Mouse (Mus musculus) forebrain, embryonic 16.5 days (tissue): Measurements from ENCODE around the gene Eef1akmt3. TPM values are rescaled to one million over a fixed set of nuclear protein-coding genes. Genes with fewer than 3 reads are reported as not detected.
A peak's percentile ranks its signal among the peaks of the same experiment; 100 is the strongest.

Experiments used
- ATAC-seq: fragments of 200-750 bp; cut with Nextera tagmentation; 2 replicates; pipeline ENCODE4 v1.8.0; 2017; ENCODE audit warnings: mild to moderate bottlenecking, moderate library complexity
- H3K27ac ChIP-seq: fragments of 300-500 bp; sonication (generic); 2 replicates; pipeline ENCODE4 v1.5.1; 2014; ENCODE audit warnings: low read length, control low read depth
- H3K27me3 ChIP-seq: fragments of 300-500 bp; sonication (generic); replicated peaks from 2 replicates; pipeline ENCODE4 v1.6.1; 2014; ENCODE audit warnings: low read length; ENCODE audit not compliant: control insufficient read depth, insufficient read depth
- H3K36me3 ChIP-seq: fragments of 300-500 bp; sonication (generic); 2 replicates; pipeline ENCODE4 v1.6.1; 2014; ENCODE audit not compliant: control insufficient read depth, insufficient read depth
- H3K4me1 ChIP-seq: fragments of 300-500 bp; sonication (generic); replicated peaks from 2 replicates; pipeline ENCODE4 v1.6.1; 2014; ENCODE audit warnings: low read length; ENCODE audit not compliant: control insufficient read depth, insufficient read depth
- H3K4me2 ChIP-seq: fragments of 300-500 bp; sonication (generic); 2 replicates; pipeline ENCODE4 v1.6.1; 2014; ENCODE audit warnings: mild to moderate bottlenecking, low read length, control low read depth
- H3K4me3 ChIP-seq: fragments of 300-500 bp; sonication (generic); replicated peaks from 2 replicates; pipeline ENCODE4 v1.5.1; 2014; ENCODE audit warnings: mild to moderate bottlenecking, low read length, control low read depth
- H3K9ac ChIP-seq: fragments of 300-500 bp; sonication (generic); replicated peaks from 2 replicates; pipeline ENCODE4 v1.6.1; 2014; ENCODE audit warnings: low read depth, low read length, control low read depth
- H3K9me3 ChIP-seq: fragments of 300-500 bp; sonication (generic); 2 replicates; pipeline ENCODE4 v1.6.1; 2016; ENCODE audit warnings: low read length; ENCODE audit not compliant: control insufficient read depth
- WGBS: fragments of 180-500 bp; shearing (Covaris S2); extraction: QIAGEN DNeasy Blood & Tissue Kit; methylation state at CpG from one replicate; pipeline ENCODE4 v1.1.7; 2014; 5-methylcytosine and 5-hydroxymethylcytosine counted together
- polyA plus RNA-seq: library from polyadenylated mRNA; unstranded; fragments of >200 nt; fragmentation: Nextera tagmentation; extraction: Ambion mirVana; gene quantifications from 2 replicates; pipeline ENCODE4 v1.2.1, GENCODE M21; 2015

Gene Eef1akmt3
- polyA plus RNA-seq, 1 experiment from 2014 or later: 0.18 TPM

GRCm38 (mm10) chr10:127017071-127017470 lies 24.2 kb downstream of the Eef1akmt3 start:
- H3K4me2 ChIP-seq: no peak overlapping the region
- H3K27me3 ChIP-seq: no peaks in the 10 kb centered on the region
- no peaks in the 10 kb centered on the region for H3K4me1 ChIP-seq
- no peak overlapping the region for H3K27ac ChIP-seq
- no peak overlapping the region for H3K4me3 ChIP-seq
- ATAC-seq: no peak
- no peaks in the 10 kb centered on the region; the same call in 1 of the 2 replicates for H3K36me3 ChIP-seq
- H3K9me3 ChIP-seq: no peaks in the 10 kb centered on the region
- WGBS: 19% methylated on average over 2 of the region's 2 CpGs
- no peak overlapping the region for H3K9ac ChIP-seq

- H3K27me3 ChIP-seq: no peaks in the 10 kb centered on the region
- H3K4me1 ChIP-seq: no peaks in the 10 kb centered on the region
- H3K4me3 ChIP-seq: no peak overlapping the region
- H3K36me3 ChIP-seq: no peaks in the 10 kb centered on the region
- H3K9me3 ChIP-seq: no peaks in the 10 kb centered on the region
- ATAC-seq: no peak
- no peak overlapping the region for H3K27ac ChIP-seq
- 64% methylated on average over 5 of the region's 5 CpGs for WGBS
- no peak overlapping the region for H3K9ac ChIP-seq
- no peak overlapping the region for H3K4me2 ChIP-seq
These were observed 24.8 kb downstream of the Eef1akmt3 start for GRCm38 (mm10) chr10:127016488-127016887.

- H3K36me3 ChIP-seq: no peaks in the 10 kb centered on the region
- H3K4me2 ChIP-seq: no peak overlapping the region
- H3K27me3 ChIP-seq: no peaks in the 10 kb centered on the region
- H3K4me1 ChIP-seq: no peaks in the 10 kb centered on the region
- H3K27ac ChIP-seq: no peak overlapping the region
- H3K4me3 ChIP-seq: no peak overlapping the region
- no peaks in the 10 kb centered on the region for H3K9me3 ChIP-seq
- H3K9ac ChIP-seq: no peak overlapping the region
- 70% methylated on average over 7 of the region's 7 CpGs for WGBS
- no peak for ATAC-seq
These were observed 37.5 kb downstream of the Eef1akmt3 start for GRCm38 (mm10) chr10:127003806-127004205.

- 91% methylated on average over 8 of the region's 8 CpGs for WGBS
- Histone ChIP-seq H3K9ac (no peak overlapping the region), H3K27ac (no peak overlapping the region), H3K4me2 (no peak overlapping the region), H3K4me1 (no peaks in the 10 kb centered on the region), H3K9me3 (no peaks in the 10 kb centered on the region), H3K27me3 (no peaks in the 10 kb centered on the region), H3K4me3 (no peak overlapping the region), H3K36me3 (peaks cover 4% of the 10 kb centered on the region)
- no peak for ATAC-seq
These were observed 38.0 kb downstream of the Eef1akmt3 start for GRCm38 (mm10) chr10:127003334-127003733.

GRCm38 (mm10) chr10:127002765-127003164 lies 38.5 kb downstream of the Eef1akmt3 start:
- H3K4me3 ChIP-seq: no peak overlapping the region
- H3K9ac ChIP-seq: no peak overlapping the region
- no peak overlapping the region for H3K4me2 ChIP-seq
- no peaks in the 10 kb centered on the region for H3K27me3 ChIP-seq
- H3K4me1 ChIP-seq: no peaks in the 10 kb centered on the region
- no peaks in the 10 kb centered on the region for H3K9me3 ChIP-seq
- no peak overlapping the region for H3K27ac ChIP-seq
- WGBS: 93% methylated on average over 5 of the region's 5 CpGs
- H3K36me3 ChIP-seq: peaks cover 6% of the 10 kb centered on the region
- ATAC-seq: no peak

GRCm38 (mm10) chr10:127002056-127002455 lies 39.3 kb downstream of the Eef1akmt3 start:
- H3K9me3 ChIP-seq: no peaks in the 10 kb centered on the region
- 59% methylated on average over 1 of the region's 1 CpGs for WGBS
- H3K4me2 ChIP-seq: no peak overlapping the region
- no peaks in the 10 kb centered on the region for H3K27me3 ChIP-seq
- H3K27ac ChIP-seq: no peak overlapping the region
- H3K4me3 ChIP-seq: no peak overlapping the region
- no peaks in the 10 kb centered on the region for H3K4me1 ChIP-seq
- ATAC-seq: no peak
- peaks cover 6% of the 10 kb centered on the region for H3K36me3 ChIP-seq
- H3K9ac ChIP-seq: no peak overlapping the region

GRCm38 (mm10) chr10:127001297-127001696 lies 40.0 kb downstream of the Eef1akmt3 start:
- Histone ChIP-seq H3K9me3 (no peaks in the 10 kb centered on the region), H3K4me3 (no peak overlapping the region), H3K4me2 (no peak overlapping the region), H3K9ac (no peak overlapping the region), H3K4me1 (no peaks in the 10 kb centered on the region), H3K27me3 (no peaks in the 10 kb centered on the region), H3K36me3 (peaks cover 6% of the 10 kb centered on the region), H3K27ac (no peak overlapping the region)
- ATAC-seq: no peak
- 88% methylated on average over 9 of the region's 9 CpGs for WGBS

- H3K9me3 ChIP-seq: no peaks in the 10 kb centered on the region
- 95% methylated on average over 5 of the region's 5 CpGs for WGBS
- no peak within 1 kb of the TSS for H3K4me3 ChIP-seq
- no peaks in the 10 kb centered on the region for H3K4me1 ChIP-seq
- 0 out of 2 replicates have a peak, but pooled peaks have one; percentile 4 for ATAC-seq
- H3K9ac ChIP-seq: no peak within 1 kb of the TSS
- H3K27me3 ChIP-seq: no peaks in the 10 kb centered on the region
- peaks cover 8% of the 10 kb centered on the region for H3K36me3 ChIP-seq
- H3K27ac ChIP-seq: no peak within 1 kb of the TSS
- no peak within 1 kb of the TSS for H3K4me2 ChIP-seq
These were observed 40.8 kb downstream of the Eef1akmt3 start, which contains the start of gene Avil for GRCm38 (mm10) chr10:127000529-127000928. TSS of gene Avil (plus strand) at chr10:127000709.

GRCm38 (mm10) chr10:126997340-126998113 lies 43.8 kb downstream of the Eef1akmt3 start:
- no peak overlapping the region for H3K4me3 ChIP-seq
- peaks cover 27% of the 10 kb centered on the region for H3K36me3 ChIP-seq
- WGBS: 69% methylated on average over 13 of the region's 13 CpGs
- ATAC-seq: no peak
- H3K4me2 ChIP-seq: no peak overlapping the region
- H3K27me3 ChIP-seq: no peaks in the 10 kb centered on the region
- H3K4me1 ChIP-seq: no peaks in the 10 kb centered on the region
- no peak overlapping the region for H3K27ac ChIP-seq
- H3K9me3 ChIP-seq: no peaks in the 10 kb centered on the region
- no peak overlapping the region for H3K9ac ChIP-seq
